Mouse (Mus musculus) G1E-ER4 (cell line): ENCODE results near the gene Mug1. TPM values are rescaled to one million over a fixed set of nuclear protein-coding genes. Genes with fewer than 3 reads are reported as not detected.
"Not testable (repeated sequence)": the region's sequence is repeated elsewhere in the genome, so short reads cannot be mapped to it uniquely, and the experiment has no call there.

Source experiments
- GATA1 ChIP-seq: IDR thresholded peaks from one replicate; pipeline ENCODE4 v1.8.0; 2012; ENCODE audit warnings: low read length, inconsistent platforms
- polyA plus RNA-seq: library from polyadenylated mRNA; stranded (reverse); fragments of >175 nt; gene quantifications from 2 replicates; pipeline ENCODE4 v1.2.3, GENCODE M21; 2012

Mug1 gene
- polyA plus RNA-seq, result 0.02 TPM in 1 of 2 replicates, not detected in the other

DNA sequence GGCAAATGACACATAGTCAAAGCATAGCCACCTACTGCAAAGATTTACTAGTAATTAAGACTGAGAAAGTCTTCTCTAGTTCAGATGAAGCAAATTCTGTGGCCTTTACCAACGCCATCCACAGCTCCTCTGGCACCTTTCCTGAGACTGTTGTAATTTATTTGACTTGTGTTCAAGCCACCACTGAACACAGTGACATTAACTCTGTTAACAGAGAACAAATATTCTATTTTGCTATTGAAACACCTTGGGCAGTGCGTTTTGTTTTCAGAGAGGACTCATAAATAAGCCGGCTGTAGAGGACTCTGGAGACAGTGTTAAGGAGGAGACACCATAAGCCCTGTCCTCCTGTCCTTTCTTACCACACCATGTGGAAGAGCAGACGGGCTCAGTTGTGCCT lies at the start of gene Mug1:
Gene Mug1 (plus strand): TSS at position 271 of the 400 bp plus-strand sequence.
- not testable (repeated sequence) for TF ChIP-seq GATA1

DNA sequence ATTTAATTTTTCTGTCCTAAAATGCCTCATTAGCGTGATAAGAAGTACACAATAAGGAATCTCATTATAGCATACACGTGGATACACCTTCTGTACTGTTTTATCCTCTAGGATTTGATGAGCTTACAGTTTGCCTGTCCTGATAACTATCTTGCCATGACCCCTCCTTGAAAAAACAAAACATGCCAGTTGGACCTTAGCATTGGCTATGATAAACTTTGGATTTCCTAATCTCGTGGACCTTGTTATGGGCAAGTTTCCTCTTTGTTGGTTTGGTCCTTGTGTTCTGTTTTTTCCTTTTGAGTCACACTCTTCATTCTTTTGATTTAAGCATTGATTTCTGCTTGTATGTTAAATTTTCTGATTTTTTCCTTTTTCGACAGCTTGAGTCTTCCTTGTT lies 10.3 kb upstream of the Mug1 start:
- TF ChIP-seq GATA1, result no peak

DNA sequence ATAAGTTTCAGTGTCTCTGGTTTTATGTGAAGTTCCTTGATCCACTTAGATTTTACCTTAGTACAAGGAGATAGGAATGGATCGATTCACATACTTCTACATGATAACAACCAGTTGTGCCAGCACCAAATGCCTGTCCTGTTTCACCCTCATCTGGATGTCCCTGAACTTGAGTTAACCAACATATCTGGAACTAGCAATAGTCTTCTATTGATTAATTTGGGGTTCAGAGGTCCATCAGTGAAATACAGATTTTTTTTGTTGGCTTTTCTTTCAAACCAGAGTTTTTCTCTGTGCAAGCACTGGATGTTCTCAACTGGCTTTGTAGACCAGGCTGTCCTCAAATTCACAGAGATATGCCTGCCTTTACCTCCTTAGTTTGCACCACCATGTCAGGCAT lies 2.0 kb upstream of the Mug1 start:
- no peak for TF ChIP-seq GATA1

DNA sequence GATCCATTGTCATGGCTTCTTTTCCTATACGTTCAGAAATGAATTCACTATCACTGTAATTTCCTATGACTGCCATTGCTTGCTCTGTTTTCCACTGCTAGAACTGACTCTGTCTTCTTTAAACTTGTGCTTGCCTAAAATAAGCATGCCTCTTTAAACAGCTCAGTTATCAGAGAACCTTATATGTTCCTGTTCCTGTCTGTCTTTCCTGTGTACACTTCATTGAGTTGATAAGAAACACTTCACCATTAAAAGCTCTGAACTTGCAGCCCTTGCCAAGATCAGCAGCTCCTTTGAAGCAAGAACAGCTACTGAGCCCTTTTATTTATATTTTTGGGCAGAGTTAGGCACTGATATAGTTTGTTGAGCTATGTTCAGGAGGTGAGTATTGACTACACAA lies 10.0 kb downstream of the Mug1 start:
- no peak for TF ChIP-seq GATA1

Other genes with a start within 250 kb of the Mug1 start
- not detected in 2 replicates for gene A2m, start 203.2 kb upstream of the Mug1 start, polyA plus RNA-seq
- gene Gm7298, start 105.6 kb upstream of the Mug1 start, polyA plus RNA-seq, result not detected in 2 replicates
- not detected in 2 replicates for gene Mug2, start 168.2 kb downstream of the Mug1 start, polyA plus RNA-seq